Mouse (Mus musculus): ENCODE results near the gene Zfp946.

- TF ChIP-seq CTCF (IDR thresholded peaks at IDR 0.05; ENCODE audit: low read depth, low read length) (no peak), POLR2A (IDR thresholded peaks at IDR 0.05; ENCODE audit: borderline replicate concordance, low read depth, low read length) (no peak)
Observed at GRCm38 (mm10) chr17:22410756-22411155, 13.3 kb upstream of the Zfp946 start.

All from bone marrow macrophage, adult 2 months (primary cell).